Mouse (Mus musculus): ENCODE results near the gene Tpcn1. TPM values are rescaled to one million over a fixed set of nuclear protein-coding genes. Genes with fewer than 3 reads are reported as not detected.

The Tpcn1 gene
- total RNA-seq, 4 experiments from 2014 or later, result 34.8 to 36.7 (median 36.3) TPM

DNA sequence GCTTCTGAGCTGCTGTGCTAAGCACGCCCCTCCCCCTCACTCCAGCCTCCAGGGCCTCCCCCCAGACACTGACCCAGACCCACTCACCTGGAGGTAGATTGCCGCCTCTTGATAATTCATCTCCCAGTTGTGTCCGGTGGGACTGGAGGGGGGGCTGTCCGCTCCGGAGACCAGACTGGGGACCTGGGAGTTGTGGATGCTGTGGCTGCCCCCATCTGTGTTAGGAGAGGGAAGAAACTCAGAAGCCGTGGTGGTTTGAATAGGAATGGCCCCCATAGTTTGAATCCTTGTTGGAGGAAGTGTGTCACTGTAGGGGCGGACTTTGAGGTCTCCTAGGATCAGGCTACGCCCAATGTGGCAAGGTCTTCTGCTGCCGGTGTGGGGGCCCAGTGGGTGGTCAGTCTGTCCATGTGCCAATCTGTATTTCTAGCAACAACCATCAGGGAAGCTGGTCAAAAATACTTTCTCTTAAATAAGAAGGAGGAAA lies 28.3 kb downstream of the Tpcn1 start:
- DNase-seq (ENCODE audit: low spot score), result no peak

DNA sequence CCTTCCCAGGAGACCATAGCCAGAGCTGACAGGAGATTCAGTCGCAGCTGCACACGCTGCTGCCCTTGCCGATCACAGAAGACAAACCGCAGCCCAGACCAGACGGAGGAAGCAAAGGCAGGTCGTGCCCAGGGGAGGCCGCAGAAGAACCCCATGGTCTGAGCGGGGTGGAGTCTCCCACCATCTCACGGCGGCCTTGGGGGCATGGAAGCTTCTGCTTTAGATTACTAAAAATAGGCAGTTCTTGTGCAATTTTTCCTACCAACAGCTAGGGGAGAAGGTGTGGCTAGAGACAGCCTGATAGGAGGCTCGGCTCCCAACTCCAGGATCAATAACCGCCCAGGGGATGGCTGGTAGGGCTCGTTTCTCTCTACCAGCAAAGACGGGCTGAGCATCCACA lies 29.7 kb downstream of the Tpcn1 start:
- DNase-seq (ENCODE audit: low spot score), result no peak

DNA sequence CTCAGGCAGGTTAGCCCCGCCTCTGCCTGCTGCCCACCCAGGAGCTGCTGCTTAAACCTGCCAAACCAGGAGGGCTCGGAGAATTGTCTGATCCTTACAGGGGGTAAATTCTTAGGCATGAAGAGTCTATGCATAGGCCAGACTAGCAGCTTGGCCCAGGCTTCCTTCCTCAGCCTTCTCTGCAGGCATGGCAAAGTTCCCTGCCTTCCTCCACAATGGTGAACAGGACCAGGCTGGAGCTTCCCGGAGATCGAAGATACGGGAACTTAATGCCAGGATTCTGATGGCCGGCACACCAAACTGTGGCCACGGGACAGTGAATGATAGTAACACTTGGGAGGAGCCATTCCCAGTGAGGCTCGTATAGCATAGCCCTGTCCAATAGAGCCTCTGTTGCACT lies 30.4 kb downstream of the Tpcn1 start:
- no peak for DNase-seq (ENCODE audit: low spot score)

DNA sequence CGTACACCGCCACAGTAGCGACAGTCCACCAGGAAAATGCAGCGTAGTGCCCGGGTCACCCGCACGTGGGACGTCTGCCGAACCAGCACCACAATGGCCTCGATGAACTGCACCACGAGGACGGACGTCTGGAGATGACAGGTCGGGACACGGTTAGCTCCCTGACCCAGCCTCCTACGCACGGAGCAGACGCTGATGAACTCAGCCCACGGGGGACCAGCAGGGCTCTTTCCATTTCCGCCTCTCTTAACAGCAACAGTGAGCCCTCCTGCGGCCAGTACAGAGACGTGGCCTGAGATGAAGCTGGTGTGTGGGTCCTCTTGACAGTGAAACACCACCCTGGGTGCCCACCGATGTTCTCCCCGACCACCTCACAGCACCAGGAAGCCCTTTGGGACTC lies 32.6 kb downstream of the Tpcn1 start:
- no peak for DNase-seq (ENCODE audit: low spot score)

DNA sequence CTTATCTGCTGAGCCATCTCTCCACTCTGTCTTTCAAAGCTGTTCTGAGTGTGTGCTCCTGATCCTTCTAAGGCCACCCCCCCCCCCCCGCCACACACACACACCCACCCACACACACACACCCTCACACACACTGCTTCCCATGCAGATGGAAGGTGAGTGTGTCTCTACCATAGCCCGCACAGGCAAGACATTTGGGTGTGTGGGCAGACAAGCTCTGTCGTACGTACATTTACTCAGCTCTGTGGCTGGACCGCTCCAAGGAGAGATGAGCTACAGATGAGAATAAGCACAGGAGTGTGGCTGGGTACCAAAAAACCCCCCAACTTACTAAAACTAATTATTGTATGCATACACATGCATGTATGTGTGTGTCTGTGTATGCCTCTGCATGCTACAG lies 37.8 kb downstream of the Tpcn1 start:
- DNase-seq (ENCODE audit: low spot score), result no peak

DNA sequence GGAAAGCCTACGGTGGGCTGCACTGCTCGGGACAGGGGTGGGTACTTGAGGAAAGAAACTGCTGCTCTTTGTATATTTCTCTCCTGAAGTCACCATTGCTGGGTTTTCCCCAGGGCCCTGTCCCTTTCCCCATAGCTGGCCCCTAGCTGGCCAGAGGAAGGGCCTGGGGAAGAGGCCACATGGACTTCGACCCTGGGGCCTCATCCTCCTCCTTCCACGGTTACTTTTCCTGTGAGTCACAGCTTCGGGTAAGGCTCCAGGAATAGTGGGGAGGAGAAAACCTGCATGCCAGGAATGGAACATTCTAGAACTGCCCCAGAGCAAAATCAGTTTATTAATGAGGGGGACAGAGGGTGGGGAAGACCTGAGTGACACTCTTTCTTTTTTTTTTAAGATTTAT lies 38.3 kb downstream of the Tpcn1 start:
- no peak for DNase-seq (ENCODE audit: low spot score)

DNA sequence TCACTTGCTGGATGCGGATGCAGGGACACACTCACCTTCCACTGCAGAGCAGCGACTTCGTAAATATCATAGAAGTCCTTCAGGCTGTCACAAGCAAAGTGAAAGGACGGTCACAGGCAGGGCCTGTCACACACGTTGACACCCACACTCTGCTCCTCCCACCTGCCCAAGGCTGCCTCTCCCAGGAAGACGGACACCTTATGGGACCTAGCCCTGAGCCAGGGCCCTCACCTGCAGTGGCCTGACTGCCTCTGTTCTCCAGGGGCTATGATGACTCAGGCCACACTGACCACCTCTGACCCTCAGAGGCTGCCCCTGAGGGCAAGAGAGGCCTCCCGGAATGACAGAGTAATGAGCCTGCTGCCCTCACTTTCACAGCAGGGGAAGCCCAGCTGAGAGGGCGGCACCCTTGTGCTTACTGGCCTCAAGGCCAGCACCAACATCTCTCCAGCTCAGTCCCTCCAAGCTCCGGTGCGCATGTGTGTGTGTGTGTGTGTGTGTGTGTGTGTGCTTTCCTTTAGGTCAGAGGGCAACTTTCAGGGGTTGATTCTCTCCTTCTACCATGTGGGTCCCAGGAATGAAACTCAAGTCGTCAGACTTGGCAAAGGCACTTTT lies 40.1 kb downstream of the Tpcn1 start:
- no peak for DNase-seq (ENCODE audit: low spot score)

DNA sequence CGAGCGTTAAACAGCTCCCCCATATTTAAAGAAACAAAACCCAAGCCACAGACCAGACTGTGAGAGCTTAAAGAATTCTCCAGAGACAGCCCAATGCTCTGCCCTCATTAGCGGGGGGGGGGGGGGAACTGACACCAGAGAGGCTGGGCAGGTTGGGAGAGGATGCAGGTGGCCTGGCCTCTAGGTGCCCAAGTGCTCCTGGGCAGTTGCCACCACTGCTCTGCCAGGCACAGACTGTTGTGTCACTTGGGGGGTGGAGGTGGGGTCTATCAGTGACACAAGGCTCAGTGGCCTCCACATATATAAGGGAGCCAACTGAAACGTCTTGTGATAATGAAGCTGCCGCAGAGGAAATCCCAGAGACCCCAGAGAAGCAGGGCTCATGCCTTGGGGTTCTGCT lies 51.8 kb downstream of the Tpcn1 start:
- no peak for DNase-seq (ENCODE audit: low spot score)

DNA sequence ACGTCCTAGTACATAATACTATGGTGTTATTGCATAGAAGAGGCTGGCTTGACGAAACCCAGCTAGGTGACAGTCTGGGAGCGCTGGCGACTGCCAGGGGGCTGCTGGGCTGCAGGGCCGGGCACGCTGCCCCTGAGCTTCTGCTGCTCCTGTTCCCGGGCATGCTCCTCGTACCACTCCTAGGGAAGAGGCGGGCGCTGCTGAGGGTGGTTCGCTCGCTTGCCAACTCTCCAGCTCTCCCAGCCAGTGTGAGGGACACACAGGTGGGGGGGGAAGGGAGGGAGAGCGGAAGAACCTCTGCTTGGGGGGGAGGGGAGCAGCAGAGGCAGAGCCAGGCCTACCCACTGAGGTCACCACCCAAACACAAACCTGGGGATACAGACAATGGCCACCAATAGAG lies 52.4 kb downstream of the Tpcn1 start:
- DNase-seq (ENCODE audit: low spot score), result no peak

DNA sequence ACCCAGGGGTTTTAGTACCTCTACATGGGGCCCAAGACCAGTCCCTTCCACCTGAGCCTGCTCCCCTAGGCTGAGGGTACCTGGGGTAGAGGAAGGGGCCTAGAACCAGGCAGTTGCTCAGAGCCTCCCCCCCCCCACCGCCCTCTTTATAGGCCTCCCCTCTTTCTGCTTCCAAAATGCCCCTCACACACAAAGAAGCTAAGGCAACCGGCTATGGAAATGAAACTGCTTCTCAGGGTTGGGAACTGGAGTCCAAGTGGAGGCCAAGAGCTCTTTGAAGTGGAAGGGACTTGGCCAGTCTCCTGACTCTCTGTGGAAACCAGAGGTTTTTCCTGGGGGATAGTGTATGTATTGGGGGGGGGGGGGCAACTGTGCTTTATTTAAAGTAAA lies 53.8 kb downstream of the Tpcn1 start:
- DNase-seq (ENCODE audit: low spot score), result no peak

DNA sequence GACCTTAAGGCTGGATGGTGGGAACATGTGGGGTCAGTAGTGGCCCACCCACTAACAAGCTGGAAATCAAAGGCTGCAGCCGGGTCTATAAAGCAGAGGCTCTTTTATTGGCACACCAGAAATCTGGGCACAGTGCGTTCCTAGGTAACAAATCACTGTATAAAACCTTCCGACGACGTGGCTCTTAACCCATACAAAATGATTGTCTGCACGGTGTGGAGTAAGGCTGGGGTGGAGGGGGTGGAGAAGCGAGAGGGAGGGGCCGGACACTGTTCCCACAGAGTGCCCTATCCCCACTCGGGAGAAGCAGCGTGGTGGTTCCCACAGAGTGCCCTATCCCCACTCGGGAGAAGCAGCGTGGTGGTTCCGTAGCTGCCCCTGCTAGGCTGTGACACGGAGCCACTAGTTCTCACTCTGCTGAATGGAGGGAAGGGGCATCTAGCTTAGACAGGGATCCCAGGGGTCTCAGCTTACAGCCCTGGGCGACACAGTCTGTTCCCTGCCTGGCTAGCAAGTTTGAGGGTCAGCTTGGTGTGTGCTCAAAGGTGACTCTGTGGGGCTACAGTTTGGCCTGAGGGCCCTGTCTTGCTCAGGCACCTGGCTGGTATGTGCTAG lies 54.3 kb downstream of the Tpcn1 start:
- no peak for DNase-seq (ENCODE audit: low spot score)

DNA sequence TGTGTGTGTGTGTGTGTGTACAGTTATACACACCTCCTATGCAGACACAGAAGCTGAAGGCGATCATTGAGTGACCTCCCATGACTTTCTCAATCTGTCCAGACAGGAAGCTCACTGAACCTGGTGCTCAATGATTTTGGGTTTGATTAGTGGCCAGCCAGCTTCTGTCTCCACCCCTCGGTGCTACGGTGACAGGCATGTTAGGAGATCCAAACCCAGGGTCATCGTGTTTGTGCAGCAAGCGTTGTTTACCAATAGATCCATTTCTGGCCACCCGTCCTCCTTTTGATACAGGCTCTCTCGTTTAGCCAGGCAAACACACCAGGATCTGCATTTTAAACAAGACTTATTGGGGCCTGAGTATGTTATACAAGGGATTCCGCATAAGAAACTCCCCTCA lies 56.8 kb downstream of the Tpcn1 start:
- no peak for DNase-seq (ENCODE audit: low spot score)

DNA sequence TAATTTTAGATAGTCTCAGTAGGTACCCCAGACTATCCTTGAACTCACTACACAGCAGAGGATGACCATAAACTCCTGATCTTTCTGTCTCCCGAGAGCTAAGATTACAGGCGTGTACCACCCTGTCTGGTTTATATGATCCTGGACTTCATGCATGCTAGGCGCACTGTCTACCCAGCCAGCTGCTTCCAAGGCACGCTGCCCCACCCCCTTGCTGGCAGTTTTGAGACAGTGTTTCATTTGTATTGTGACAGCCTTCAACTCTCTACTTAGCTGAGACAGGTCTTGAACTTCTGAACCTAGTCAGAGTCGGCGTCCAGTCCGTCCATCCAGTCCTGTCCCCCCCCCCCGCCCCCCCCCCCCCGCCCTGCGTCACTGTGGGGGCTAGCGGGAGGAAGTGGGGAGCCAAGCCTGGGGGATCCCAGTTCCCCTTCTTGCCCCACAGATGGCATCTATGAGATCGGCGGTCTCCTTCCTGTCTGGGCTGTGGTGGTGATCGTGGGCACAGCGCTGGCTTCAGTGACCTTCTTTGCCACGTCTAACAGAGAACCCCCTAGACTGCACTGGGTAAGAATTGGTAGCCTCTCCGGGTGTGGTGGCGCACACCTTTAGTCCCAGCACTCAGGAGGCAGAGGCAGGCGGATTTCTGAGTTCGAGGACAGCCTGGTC lies 61.0 kb downstream of the Tpcn1 start:
- no peak for DNase-seq (ENCODE audit: low spot score)

DNA sequence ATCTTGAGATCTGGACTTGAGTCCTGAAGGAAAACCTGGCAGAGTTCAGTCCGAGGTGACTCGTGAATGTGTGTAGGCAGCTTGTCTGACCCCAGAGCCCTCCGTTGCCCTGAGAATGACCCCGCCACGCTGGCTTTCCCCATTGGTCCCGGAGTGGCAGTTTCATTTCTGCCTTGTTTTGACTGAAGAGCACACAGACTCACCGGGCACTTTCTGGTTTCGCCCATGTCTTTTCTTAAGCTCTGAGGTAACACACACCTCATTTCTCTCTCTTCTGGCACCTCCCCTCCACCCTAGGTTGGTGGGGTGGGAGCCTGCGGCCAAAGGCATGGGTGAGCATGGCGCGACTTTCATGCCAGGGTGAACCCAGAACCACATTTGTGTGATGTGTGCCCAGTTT lies 62.2 kb downstream of the Tpcn1 start:
- DNase-seq (ENCODE audit: low spot score), result no peak

DNA sequence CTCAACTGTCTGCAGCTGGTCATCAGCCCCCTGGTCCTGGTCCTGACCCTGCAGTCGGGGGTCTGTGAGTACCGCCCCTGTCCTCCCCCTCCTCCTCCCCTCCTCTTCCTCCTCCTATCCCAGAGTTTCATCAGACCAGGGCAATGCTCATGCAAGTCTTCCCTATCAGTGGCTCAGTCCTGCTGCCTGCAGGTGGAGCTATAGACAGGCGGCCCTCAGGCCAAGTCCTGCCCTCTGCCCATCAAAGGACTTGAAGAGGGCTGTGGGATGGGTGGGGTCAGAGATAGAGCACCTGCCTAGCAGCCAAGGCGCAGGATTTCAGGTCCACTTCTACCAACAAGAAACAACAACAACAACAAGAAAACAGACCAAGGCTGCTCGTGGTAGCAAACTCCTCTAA lies 62.7 kb downstream of the Tpcn1 start:
- no peak for DNase-seq (ENCODE audit: low spot score)

DNA sequence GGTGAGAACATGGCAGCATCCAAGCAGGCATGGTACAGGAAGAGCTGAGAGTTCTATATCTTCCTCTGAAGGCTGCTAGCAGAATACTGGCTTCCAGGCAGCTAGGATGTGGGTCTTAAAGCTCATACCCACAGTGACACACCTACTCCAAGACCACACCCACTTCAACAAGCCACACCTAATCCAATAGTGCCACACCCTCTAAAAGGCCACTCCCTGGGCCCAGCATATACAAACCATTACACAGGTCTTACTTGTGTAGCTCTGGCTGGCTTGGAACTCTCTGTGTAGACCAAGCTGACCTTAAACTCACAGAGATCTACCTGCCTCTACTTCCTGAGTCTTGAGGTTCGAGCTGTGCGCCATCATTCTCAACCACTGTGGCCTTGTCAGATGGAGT lies 63.7 kb downstream of the Tpcn1 start:
- DNase-seq (ENCODE audit: low spot score), result no peak

DNA sequence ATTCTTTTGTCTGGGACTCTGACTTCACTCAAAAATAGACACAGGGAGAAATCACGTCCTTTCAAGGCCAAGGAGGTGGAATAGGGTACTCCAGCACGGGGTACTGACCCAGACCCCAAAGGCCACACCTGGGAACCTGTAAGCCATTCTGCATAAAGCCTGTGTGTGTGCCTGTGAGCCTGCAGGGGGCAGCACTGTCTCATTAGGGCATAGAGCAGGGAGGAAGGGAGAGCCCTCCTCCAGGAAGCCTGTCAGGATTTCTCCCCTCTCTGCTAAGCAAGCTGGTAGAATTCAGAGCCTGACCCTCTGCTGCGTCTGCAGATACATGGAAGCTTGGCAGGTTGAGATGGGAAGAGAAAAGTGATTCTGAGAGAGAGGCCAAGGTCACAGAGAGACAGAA lies 65.8 kb downstream of the Tpcn1 start:
- no peak for DNase-seq (ENCODE audit: low spot score)

DNA sequence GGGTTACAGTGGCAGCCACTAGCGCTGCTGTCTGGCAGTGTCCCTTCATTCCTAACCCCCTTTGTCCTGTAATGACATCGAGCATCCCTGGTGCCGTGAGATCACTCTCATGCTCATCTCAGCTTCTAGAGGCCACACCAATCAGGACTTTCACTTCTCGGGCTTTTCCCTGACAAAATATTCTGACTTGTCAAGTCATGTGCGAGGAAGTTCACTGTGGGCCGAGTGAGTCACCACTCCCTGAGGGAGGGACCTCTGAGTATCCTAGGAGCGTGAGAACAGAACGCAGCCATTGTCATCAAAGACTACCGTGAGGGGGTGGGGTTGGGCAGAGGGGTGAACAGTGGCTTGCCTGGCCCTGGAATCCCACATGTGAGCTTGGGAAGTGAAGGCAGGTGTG lies 70.9 kb downstream of the Tpcn1 start:
- peak; percentile 80 for DNase-seq (ENCODE audit: low spot score)

DNA sequence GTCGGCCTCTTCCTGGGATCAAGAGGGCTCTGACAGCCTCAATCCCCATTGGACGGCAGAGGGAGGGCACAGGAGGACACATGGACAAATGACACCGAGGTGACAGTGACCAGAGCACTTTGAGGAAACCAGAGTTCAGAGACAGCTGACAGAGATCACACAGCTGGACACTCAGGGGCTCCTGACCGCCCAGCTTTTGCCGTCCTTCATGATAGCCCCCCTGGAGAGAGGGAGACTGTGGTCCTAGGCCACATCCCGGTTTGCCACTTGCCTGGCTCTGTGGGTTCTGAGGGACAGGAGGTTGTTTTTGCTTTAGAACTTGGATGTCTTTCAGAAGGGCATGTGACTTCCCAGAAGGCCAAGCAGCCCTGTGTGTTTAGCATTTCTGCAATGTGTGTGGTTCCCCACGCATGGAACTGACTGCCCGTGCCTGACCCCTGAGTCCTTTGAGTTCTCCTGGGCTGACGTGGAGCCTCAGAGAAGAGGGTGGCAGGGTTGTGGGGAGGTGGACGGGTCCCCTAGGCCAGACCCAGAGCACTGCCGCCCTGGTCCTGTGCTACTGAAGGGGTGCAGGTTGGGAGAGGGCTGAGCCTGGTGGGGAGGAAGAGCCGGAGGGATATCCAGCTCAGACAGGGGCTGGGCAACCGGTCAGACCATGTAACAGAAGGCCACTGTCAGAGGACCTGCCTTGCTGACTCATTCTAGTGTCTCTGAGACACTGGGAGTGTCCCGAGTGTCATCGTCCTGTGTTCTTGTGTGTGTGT lies 72.1 kb downstream of the Tpcn1 start:
- peak; percentile 64 for DNase-seq (ENCODE audit: low spot score)

DNA sequence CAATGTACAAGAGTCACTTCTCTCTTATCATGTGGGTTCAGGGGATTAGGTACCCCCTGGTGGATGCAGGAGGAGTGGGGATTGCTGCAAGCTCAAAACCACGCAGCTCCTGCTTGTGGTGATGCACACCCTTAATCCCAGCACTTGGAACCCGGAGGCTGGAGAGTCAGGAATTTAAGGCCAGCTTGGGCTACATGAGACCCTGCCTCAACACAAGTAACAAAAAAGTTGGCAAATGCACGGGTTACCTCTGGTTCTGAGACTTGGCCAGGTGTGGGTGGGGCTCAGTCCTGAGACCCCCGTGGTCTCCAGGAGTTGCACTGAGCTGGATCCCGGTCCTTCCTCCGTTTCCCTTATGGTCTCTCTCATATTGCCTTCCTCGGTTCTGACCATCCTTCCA lies 73.0 kb downstream of the Tpcn1 start:
- no peak for DNase-seq (ENCODE audit: low spot score)

DNA sequence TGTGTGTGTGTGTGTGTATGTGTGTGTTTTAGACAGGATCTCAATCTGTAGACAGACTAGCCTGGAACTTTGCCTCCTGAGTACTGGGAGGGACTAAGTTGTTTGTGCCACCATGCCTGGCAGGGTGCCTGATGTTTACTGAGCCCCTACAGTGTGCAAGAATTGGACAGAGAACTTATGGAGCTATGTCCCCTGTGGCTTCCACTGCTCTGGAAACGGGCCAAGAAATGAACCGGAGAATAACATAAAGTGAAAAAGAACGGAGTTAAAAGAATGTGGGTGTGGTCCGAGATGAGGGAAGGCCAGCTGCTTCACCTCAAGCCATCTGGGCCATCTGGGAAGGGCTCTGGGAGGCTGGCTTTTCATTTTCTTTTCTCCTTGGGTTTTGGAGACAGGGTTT lies 73.7 kb downstream of the Tpcn1 start:
- no peak for DNase-seq (ENCODE audit: low spot score)

DNA sequence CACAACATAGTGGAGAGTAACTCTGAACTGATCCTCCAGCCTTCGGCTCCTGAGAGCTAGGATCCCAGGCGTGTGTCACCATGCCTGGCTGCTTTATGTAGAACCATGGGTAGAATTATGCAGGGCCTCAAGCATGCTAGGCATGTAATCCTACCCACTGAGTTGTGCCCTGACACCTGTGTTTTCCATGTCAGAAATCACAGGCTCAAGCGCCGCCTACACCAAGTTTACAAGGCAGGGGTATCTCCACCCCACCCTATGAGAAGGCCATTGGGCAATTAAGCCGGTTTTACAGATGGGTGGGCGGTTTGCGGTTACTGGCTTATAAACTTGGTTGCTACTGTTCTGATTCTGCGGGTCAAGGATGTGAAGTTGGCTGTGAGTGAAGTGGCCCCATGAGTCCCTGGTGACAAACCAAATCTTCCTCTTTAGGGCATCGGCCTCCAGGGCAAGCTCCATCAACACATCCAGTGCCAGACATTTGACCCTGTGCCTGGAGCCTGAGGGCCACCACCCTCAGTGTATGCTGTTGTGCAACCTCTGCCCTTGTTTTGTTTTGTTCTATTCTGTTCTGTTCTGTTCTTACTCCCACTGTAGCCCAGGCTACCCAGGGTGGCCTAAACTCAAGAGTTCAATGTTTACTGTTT lies 74.3 kb downstream of the Tpcn1 start:
- no peak for DNase-seq (ENCODE audit: low spot score)

All from heart, adult 8-10 months (tissue).